Mouse (Mus musculus) intestine, embryonic 16.5 days (tissue): ENCODE measurements around the gene Nbr1. TPM values are rescaled to one million over a fixed set of nuclear protein-coding genes. Genes with fewer than 3 reads are reported as not detected.

Source experiments
- ATAC-seq: fragments of 200-750 bp; cut with Nextera tagmentation; 2 replicates; pipeline ENCODE4 v1.8.0; 2017; ENCODE audit warnings: moderate TSS enrichment, moderate library complexity
- H3K27ac ChIP-seq: fragments of 300-500 bp; sonication (generic); 2 replicates; pipeline ENCODE4 v1.5.1; 2014; ENCODE audit warnings: mild to moderate bottlenecking, low read length
- H3K27me3 ChIP-seq: fragments of 300-500 bp; sonication (generic); replicated peaks from 2 replicates; pipeline ENCODE4 v1.6.1; 2014; ENCODE audit warnings: low read length, control low read depth, mixed read lengths; ENCODE audit not compliant: control insufficient read depth, insufficient read depth
- H3K36me3 ChIP-seq: fragments of 300-500 bp; sonication (generic); 2 replicates; pipeline ENCODE4 v1.6.1; 2014; ENCODE audit warnings: low read length, control low read depth; ENCODE audit not compliant: control insufficient read depth, insufficient read depth
- H3K4me1 ChIP-seq: fragments of 300-500 bp; sonication (generic); 2 replicates; pipeline ENCODE4 v1.6.1; 2014; ENCODE audit warnings: low read length, control low read depth, mixed read lengths; ENCODE audit not compliant: control insufficient read depth, insufficient read depth
- H3K4me2 ChIP-seq: fragments of 300-500 bp; sonication (generic); 2 replicates; pipeline ENCODE4 v1.6.1; 2014; ENCODE audit warnings: low read depth, low read length, control low read depth
- H3K4me3 ChIP-seq: fragments of 300-500 bp; sonication (generic); 2 replicates; pipeline ENCODE4 v1.5.1; 2014; ENCODE audit warnings: mild to moderate bottlenecking, low read length
- H3K9ac ChIP-seq: fragments of 300-500 bp; sonication (generic); 2 replicates; pipeline ENCODE4 v1.6.1; 2014; ENCODE audit warnings: low read depth, low read length
- H3K9me3 ChIP-seq: fragments of 300-500 bp; sonication (generic); 2 replicates; pipeline ENCODE4 v1.6.1; 2016; ENCODE audit warnings: low read length, control low read depth; ENCODE audit not compliant: control insufficient read depth
- WGBS: fragments of 180-500 bp; shearing (Covaris S2); extraction: QIAGEN DNeasy Blood & Tissue Kit; methylation state at CpG from one replicate; pipeline ENCODE4 v1.1.7; 2014; 5-methylcytosine and 5-hydroxymethylcytosine counted together
- polyA plus RNA-seq: library from polyadenylated mRNA; unstranded; fragments of >200 nt; fragmentation: Nextera tagmentation; extraction: Ambion mirVana; gene quantifications from 2 replicates; pipeline ENCODE4 v1.2.1, GENCODE M21; 2015

Nbr1 gene
- polyA plus RNA-seq = 56.2 and 65.5 TPM in 2 replicates

DNA sequence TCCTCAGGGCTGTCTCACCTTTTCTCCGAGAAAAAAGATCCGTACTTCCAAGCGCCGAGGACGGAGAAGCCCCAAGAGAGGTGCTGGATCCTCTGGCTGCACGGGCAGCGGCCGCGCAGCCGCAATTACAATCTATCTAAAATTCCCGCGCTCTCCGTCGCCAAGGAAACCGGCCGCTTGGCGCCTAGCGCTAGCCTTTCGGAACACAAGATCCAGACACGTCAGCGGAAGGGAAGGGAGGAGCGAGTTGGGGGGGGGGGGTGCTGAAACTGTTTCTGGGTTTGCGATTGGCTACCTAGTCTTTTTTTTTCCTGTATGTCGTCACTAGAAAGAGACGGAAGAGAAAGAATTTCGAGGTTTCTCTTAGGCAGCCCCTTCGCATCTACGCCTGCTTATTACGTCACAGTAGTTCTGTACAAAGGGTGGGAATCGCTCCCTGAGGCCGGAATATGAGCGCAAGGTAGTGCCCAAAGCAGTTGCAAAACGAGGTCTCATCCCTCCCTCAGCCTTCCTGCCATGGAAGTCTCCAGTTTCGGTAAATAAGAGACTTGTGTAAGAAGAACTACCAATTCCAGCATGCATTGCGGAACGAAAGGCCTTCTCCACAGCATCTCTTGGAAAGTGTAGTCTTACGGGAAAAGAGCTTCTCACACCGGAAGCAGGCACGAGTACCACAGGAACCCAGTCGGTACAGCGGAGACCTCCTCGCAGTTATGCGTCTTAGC lies at the start of gene Nbr1, which contains the start of gene Brca1:
Gene Nbr1 (plus strand): TSS at position 399 of the 725 bp plus-strand sequence.
Gene Brca1 (minus strand): TSS at position 205 of the 725 bp plus-strand sequence.
- H3K27ac ChIP-seq = peak within 1 kb of the TSS; percentile 97
- H3K36me3 ChIP-seq = no peaks in the 10 kb centered on the region
- peak within 1 kb of the TSS; percentile 77 for H3K4me2 ChIP-seq
- WGBS = under 1% methylated on average over 43 of the region's 43 CpGs
- peak within 1 kb of the TSS; percentile 88 for H3K9ac ChIP-seq
- H3K4me1 ChIP-seq = peaks cover 18% of the 10 kb centered on the region
- H3K4me3 ChIP-seq = peak within 1 kb of the TSS; percentile 77
- H3K9me3 ChIP-seq = no peaks in the 10 kb centered on the region
- H3K27me3 ChIP-seq = no peaks in the 10 kb centered on the region
- ATAC-seq = peak; percentile 87

DNA sequence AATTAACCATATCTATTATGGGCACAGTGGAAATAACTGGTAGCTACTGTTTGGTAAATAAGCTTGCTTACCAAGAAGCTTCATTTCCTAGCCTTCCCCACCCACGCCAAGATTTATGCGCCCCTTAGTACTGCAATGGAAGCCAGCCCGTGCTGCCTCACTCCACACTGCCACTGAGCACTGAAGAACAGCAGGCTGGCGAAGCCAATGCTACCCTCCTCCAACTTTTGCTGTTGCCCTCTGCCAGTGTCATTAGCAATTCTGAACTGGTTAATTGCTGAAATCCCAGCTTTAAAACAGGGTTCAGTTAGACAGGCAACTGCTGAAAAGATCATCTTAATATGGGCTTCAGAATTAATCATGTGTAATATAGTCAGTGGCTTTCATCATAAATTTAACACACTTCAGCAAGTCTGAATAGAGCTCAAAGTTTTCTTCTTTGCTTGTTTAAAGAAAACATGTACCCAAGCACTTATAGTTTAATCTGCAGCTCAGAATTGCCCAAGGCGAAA lies 45.6 kb upstream of the Nbr1 start:
- H3K9ac ChIP-seq = no peak overlapping the region
- no peaks in the 10 kb centered on the region for H3K4me1 ChIP-seq
- no peak overlapping the region for H3K4me2 ChIP-seq
- no peaks in the 10 kb centered on the region for H3K27me3 ChIP-seq
- H3K27ac ChIP-seq = no peak overlapping the region
- no peaks in the 10 kb centered on the region for H3K9me3 ChIP-seq
- H3K4me3 ChIP-seq = no peak overlapping the region
- no peak for ATAC-seq
- WGBS = 90% methylated on average over 5 of the region's 5 CpGs
- H3K36me3 ChIP-seq = 0 out of 2 replicates have a peak, but pooled peaks cover 2% of the 10 kb centered on the region

GRCm38 (mm10) chr11:101507090-101507489 lies 44.9 kb upstream of the Nbr1 start:
- Histone ChIP-seq H3K27me3 (no peaks in the 10 kb centered on the region), H3K27ac (no peak overlapping the region), H3K9me3 (no peaks in the 10 kb centered on the region), H3K4me1 (no peaks in the 10 kb centered on the region), H3K36me3 (peaks cover 1% of the 10 kb centered on the region; the same call in 1 of the 2 replicates), H3K4me3 (no peak overlapping the region), H3K9ac (no peak overlapping the region), H3K4me2 (no peak overlapping the region)
- 77% methylated on average over 7 of the region's 7 CpGs for WGBS
- peak; percentile 70 for ATAC-seq

DNA sequence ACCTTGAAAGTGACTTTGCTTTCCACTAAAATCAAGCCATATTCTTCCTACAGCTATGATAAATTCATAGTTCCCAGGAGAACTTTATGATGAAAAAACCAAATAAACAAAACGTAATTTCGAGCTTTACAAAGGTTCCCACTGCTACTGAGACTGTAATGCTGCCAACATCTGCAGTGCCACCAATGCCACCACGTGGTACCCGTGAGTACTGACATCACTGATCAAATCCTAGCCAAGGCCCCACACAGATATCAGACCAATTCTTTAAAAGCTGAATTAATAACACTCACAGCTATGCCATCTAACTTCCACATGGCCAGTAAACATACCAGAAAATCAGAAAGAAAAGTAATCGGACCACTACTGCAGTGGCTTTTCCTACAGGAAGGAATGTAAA lies 33.0 kb upstream of the Nbr1 start:
- no peak overlapping the region for H3K4me2 ChIP-seq
- H3K9ac ChIP-seq = no peak overlapping the region
- H3K4me1 ChIP-seq = 0 out of 2 replicates have a peak, but pooled peaks cover 2% of the 10 kb centered on the region
- no peak overlapping the region for H3K4me3 ChIP-seq
- WGBS = 75% methylated on average over 5 of the region's 5 CpGs
- no peak overlapping the region for H3K27ac ChIP-seq
- no peaks in the 10 kb centered on the region for H3K27me3 ChIP-seq
- peaks cover 6% of the 10 kb centered on the region for H3K36me3 ChIP-seq
- no peaks in the 10 kb centered on the region for H3K9me3 ChIP-seq
- no peak for ATAC-seq

- H3K4me2 ChIP-seq = no peak overlapping the region
- no peaks in the 10 kb centered on the region for H3K27me3 ChIP-seq
- no peak overlapping the region for H3K9ac ChIP-seq
- no peaks in the 10 kb centered on the region for H3K9me3 ChIP-seq
- H3K4me3 ChIP-seq = no peak overlapping the region
- 0 out of 2 replicates have a peak, but pooled peaks cover 2% of the 10 kb centered on the region for H3K4me1 ChIP-seq
- peaks cover 3% of the 10 kb centered on the region; the same call in 1 of the 2 replicates for H3K36me3 ChIP-seq
- ATAC-seq = peak; percentile 66
- WGBS = 72% methylated on average over 6 of the region's 6 CpGs
- no peak overlapping the region for H3K27ac ChIP-seq
These were observed 32.6 kb upstream of the Nbr1 start for GRCm38 (mm10) chr11:101519364-101519763.

DNA sequence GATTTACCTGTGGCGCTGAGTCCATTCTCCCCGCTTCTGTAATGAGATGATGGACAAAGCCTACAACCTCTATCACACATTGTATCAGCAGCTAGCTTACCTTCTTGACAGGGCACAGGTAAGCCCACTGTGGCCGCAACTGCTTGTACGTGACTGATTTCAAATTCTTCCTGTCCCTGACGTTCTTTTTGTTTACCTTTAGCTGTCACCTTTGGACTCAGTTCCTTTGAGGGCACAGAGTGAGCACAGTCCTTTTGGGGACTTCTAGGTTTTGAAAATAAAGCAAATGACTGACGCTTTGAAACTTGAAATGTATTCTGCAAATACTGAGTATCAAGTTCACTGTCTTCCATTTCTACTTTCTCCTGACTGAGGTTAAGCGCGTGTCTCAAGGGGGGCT lies 27.5 kb upstream of the Nbr1 start:
- Histone ChIP-seq H3K4me1 (0 out of 2 replicates have a peak, but pooled peaks cover 1% of the 10 kb centered on the region), H3K36me3 (peaks cover 6% of the 10 kb centered on the region), H3K9ac (no peak overlapping the region), H3K27me3 (no peaks in the 10 kb centered on the region), H3K4me3 (no peak overlapping the region), H3K27ac (no peak overlapping the region), H3K4me2 (no peak overlapping the region), H3K9me3 (no peaks in the 10 kb centered on the region)
- WGBS = 79% methylated on average over 8 of the region's 8 CpGs
- ATAC-seq = no peak

- H3K27ac ChIP-seq = no peak overlapping the region
- H3K27me3 ChIP-seq = no peaks in the 10 kb centered on the region
- 92% methylated on average over 10 of the region's 10 CpGs for WGBS
- no peak overlapping the region for H3K9ac ChIP-seq
- no peaks in the 10 kb centered on the region for H3K9me3 ChIP-seq
- no peak overlapping the region for H3K4me2 ChIP-seq
- H3K4me1 ChIP-seq = no peaks in the 10 kb centered on the region
- H3K36me3 ChIP-seq = peaks cover 6% of the 10 kb centered on the region
- no peak overlapping the region for H3K4me3 ChIP-seq
- no peak for ATAC-seq
These were observed 26.9 kb upstream of the Nbr1 start for GRCm38 (mm10) chr11:101525056-101525455.

- H3K27me3 ChIP-seq = no peaks in the 10 kb centered on the region
- no peak overlapping the region for H3K4me2 ChIP-seq
- no peak for ATAC-seq
- H3K9ac ChIP-seq = no peak overlapping the region
- 90% methylated on average over 9 of the region's 9 CpGs for WGBS
- H3K4me1 ChIP-seq = no peaks in the 10 kb centered on the region
- no peaks in the 10 kb centered on the region for H3K9me3 ChIP-seq
- H3K36me3 ChIP-seq = peaks cover 6% of the 10 kb centered on the region
- H3K27ac ChIP-seq = no peak overlapping the region
- H3K4me3 ChIP-seq = no peak overlapping the region
These were observed 25.9 kb upstream of the Nbr1 start for GRCm38 (mm10) chr11:101525936-101526595.

GRCm38 (mm10) chr11:101526686-101527085 lies 25.3 kb upstream of the Nbr1 start:
- H3K27me3 ChIP-seq = no peaks in the 10 kb centered on the region
- no peak for ATAC-seq
- no peak overlapping the region for H3K27ac ChIP-seq
- no peak overlapping the region for H3K4me3 ChIP-seq
- no peaks in the 10 kb centered on the region for H3K9me3 ChIP-seq
- WGBS = 85% methylated on average over 4 of the region's 4 CpGs
- H3K4me2 ChIP-seq = no peak overlapping the region
- no peaks in the 10 kb centered on the region for H3K4me1 ChIP-seq
- peaks cover 6% of the 10 kb centered on the region for H3K36me3 ChIP-seq
- no peak overlapping the region for H3K9ac ChIP-seq
